Comparison of ENCODE assay signal across 9 mouse cellular contexts in the genomic region with DNA sequence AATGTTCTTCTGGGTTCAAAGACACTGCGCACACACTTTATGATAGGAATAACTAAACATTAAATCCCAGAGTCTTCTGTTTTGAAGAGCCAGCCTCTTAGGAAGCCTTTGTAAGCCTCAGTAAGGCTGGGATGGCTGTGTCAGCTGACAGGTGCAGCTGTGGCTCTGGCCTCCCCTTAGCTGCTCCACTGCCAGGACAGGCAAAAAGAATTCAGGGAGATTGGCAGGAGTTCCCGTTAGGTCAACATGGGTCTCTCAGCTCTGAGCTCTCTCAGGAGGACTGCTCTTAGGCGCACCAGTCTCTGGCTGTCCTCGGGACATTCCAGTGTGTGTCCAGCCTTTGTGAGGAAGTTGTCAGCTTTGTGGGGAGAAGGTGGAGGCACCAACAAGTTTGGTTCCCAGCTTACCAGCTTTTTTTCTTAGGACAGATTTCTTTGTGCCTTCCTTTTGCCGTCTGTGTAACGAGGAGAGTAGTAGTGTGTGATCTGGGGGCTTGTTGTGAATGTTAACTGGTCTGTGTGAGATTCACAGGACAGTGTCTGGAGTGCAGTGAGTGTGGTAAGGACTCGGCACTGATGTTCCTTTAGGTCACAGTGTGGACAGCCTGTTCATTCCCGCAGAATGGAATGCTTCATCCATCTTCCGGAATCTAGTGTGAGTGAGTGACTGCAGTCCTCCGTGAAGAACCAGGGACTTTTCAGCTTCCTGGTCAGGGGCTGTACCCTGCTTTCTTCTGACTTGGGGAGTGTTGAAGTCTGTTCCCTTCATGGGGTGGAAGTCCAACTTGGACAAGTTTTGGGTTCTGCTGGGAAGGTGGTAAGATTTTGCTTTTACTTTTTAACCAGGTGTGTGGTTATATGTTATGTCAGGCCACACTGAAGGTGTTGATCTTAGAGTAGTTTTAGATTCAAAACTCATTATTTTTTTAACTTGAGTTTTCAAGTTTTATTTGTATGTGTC. TPM values are rescaled to one million over a fixed set of nuclear protein-coding genes. Genes with fewer than 3 reads are reported as not detected.
DNase-seq lines count a peak whose midpoint lies in the region; ATAC-seq and TF ChIP-seq lines count a peak whose summit lies in the region.
"Had no signal": no experiment of that assay in that cellular context is flagged by ENCODE, and none has a peak within 500 bp of the region (broad histone marks: within the 10 kb centered on the region; RNA-seq: fewer than 3 reads in every experiment).

No protein-coding gene starts in this region.

- H3K27me3 ChIP-seq in testis, adult 2 months (ENCODE audit: control insufficient read depth, insufficient read depth, low read length) = no peaks in the 10 kb centered on the region
- no peaks in the 10 kb centered on the region for H3K27me3 ChIP-seq in heart, embryonic 16.5 days (ENCODE audit: control insufficient read depth, insufficient read depth, low read length)
- no peaks in the 10 kb centered on the region for H3K27me3 ChIP-seq in limb, embryonic 15.5 days
- no peaks in the 10 kb centered on the region for H3K27me3 ChIP-seq in neural tube, embryonic 13.5 days

- H3K36me3 ChIP-seq in testis, adult 2 months (ENCODE audit: control insufficient read depth, insufficient read depth, low read length) = no peaks in the 10 kb centered on the region
- no peaks in the 10 kb centered on the region for H3K36me3 ChIP-seq in heart, embryonic 16.5 days (ENCODE audit: control insufficient read depth, insufficient read depth)
- H3K36me3 ChIP-seq in limb, embryonic 15.5 days = no peaks in the 10 kb centered on the region
- H3K36me3 ChIP-seq in neural tube, embryonic 13.5 days = no peaks in the 10 kb centered on the region
- H3K36me3 ChIP-seq: G1E had no signal

- peak overlapping the region; percentile 67 for H3K9ac ChIP-seq in heart, embryonic 16.5 days (ENCODE audit: low read length)
- H3K9ac ChIP-seq in limb, embryonic 15.5 days = no peak overlapping the region
- peak overlapping the region; percentile 31; the same call in 1 of the 2 replicates for H3K9ac ChIP-seq in neural tube, embryonic 13.5 days

- peak; percentile 85 for ATAC-seq in heart, embryonic 16.5 days (replicated peaks; ENCODE audit: extremely low read depth, insufficient read depth, low FRiP score)
- ATAC-seq in limb, embryonic 15.5 days (ENCODE audit: insufficient number of reproducible peaks, low FRiP score, low TSS enrichment, low read depth) = peak; percentile 33; the same call in 1 of the 2 replicates
- ATAC-seq in neural tube, embryonic 13.5 days (ENCODE audit: low read depth) = no peak
- ATAC-seq in monocyte, adult 5-6 weeks (replicated peaks; ENCODE audit: insufficient number of reproducible peaks, low FRiP score, low TSS enrichment, poor library complexity, severe bottlenecking) = no peak

- DNase-seq in testis, postnatal 14 days (ENCODE audit: low spot score) = no peak
- no peak for DNase-seq in urinary bladder, postnatal 14 days (ENCODE audit: low spot score)
- no peak for DNase-seq in thymus, postnatal 10 days (ENCODE audit: low spot score in 2 of 2)

- H3K4me2 ChIP-seq in heart, embryonic 16.5 days (ENCODE audit: low read depth, low read length) = peak overlapping the region; percentile 68
- H3K4me2 ChIP-seq in limb, embryonic 15.5 days = no peak overlapping the region
- H3K4me2 ChIP-seq in neural tube, embryonic 13.5 days = peak overlapping the region; percentile 44; the same call in 1 of the 2 replicates

- no peak for TF ChIP-seq CTCF in testis, adult 2 months (IDR thresholded peaks at IDR 0.05; ENCODE audit: control insufficient read depth, insufficient read depth, insufficient replicate concordance, low read depth, low read length)

- TF ChIP-seq POLR2A in testis, adult 2 months (IDR thresholded peaks at IDR 0.05; ENCODE audit: control insufficient read depth, low read depth, low read length) = no peak

- no peaks in the 10 kb centered on the region for H3K9me3 ChIP-seq in heart, embryonic 16.5 days (replicated peaks; ENCODE audit: control insufficient read depth, low read length)
- no peaks in the 10 kb centered on the region for H3K9me3 ChIP-seq in limb, embryonic 15.5 days
- H3K9me3 ChIP-seq in neural tube, embryonic 13.5 days = no peaks in the 10 kb centered on the region

- 21% methylated on average over 10 of the region's 10 CpGs for WGBS in heart, embryonic 16.5 days
- 41% methylated on average over 10 of the region's 10 CpGs for WGBS in limb, embryonic 15.5 days
- WGBS in neural tube, embryonic 13.5 days = 39% methylated on average over 10 of the region's 10 CpGs

- peak overlapping the region; percentile 46 for H3K27ac ChIP-seq in testis, adult 2 months (ENCODE audit: control insufficient read depth, insufficient read depth, low read depth, low read length)
- peak overlapping the region; percentile 98 for H3K27ac ChIP-seq in heart, embryonic 16.5 days (ENCODE audit: low read length)
- H3K27ac ChIP-seq in limb, embryonic 15.5 days = peak overlapping the region; percentile 88
- H3K27ac ChIP-seq in neural tube, embryonic 13.5 days (replicated peaks) = peak overlapping the region; percentile 73; the same call in 1 of the 2 replicates

- no peak overlapping the region for H3K4me3 ChIP-seq in testis, adult 2 months (ENCODE audit: control insufficient read depth, low read depth, low read length)
- H3K4me3 ChIP-seq in heart, embryonic 16.5 days (ENCODE audit: low read length) = peak overlapping the region; percentile 20
- no peak overlapping the region for H3K4me3 ChIP-seq in limb, embryonic 15.5 days
- H3K4me3 ChIP-seq in neural tube, embryonic 13.5 days = no peak overlapping the region

- peaks cover 3% of the 10 kb centered on the region for H3K4me1 ChIP-seq in testis, adult 2 months (ENCODE audit: control insufficient read depth, insufficient read depth, low read length)
- H3K4me1 ChIP-seq in heart, embryonic 16.5 days (ENCODE audit: control insufficient read depth, insufficient read depth, low read length) = peaks cover 65% of the 10 kb centered on the region
- H3K4me1 ChIP-seq in limb, embryonic 15.5 days = peaks cover 75% of the 10 kb centered on the region
- peaks cover 65% of the 10 kb centered on the region for H3K4me1 ChIP-seq in neural tube, embryonic 13.5 days (replicated peaks)

RNA-seq across cellular contexts. Expression of a gene that starts 12.9 kb away (rescaled TPM):
- polyA plus RNA-seq in testis, adult 2 months (2012; rRNA removed) = 4.3 and 5.2 TPM in 2 replicates
- polyA plus RNA-seq in heart, embryonic 16.5 days (2015; fragmentation: Nextera tagmentation; extraction: Ambion mirVana) = 10.5 and 13.6 TPM in 2 replicates
- polyA plus RNA-seq in limb, embryonic 15.5 days (2015; fragmentation: Nextera tagmentation; extraction: Ambion mirVana) = 35.8 and 40.8 TPM in 2 replicates
- 11.2 and 14.1 TPM in 2 replicates for polyA plus RNA-seq in neural tube, embryonic 13.5 days (2015; fragmentation: Nextera tagmentation; extraction: Ambion mirVana)
- total RNA-seq in monocyte, adult 5-6 weeks (2017) = 127 to 158 TPM (median 135 TPM) in 3 replicates
- polyA plus RNA-seq: G1E had no signal

Comparison
In these comparisons a context has a peak if more than half of its experiments do, and no peak if none do; other contexts are left out.
1. H3K27ac ChIP-seq: peak in every context shown above with its lines; median percentile 98 in heart, embryonic 16.5 days; 88 in limb, embryonic 15.5 days; 73 in neural tube, embryonic 13.5 days; 46 in testis, adult 2 months.
2. ATAC-seq: peak in heart, embryonic 16.5 days (single experiment) and limb, embryonic 15.5 days (single experiment); none in neural tube, embryonic 13.5 days (single experiment) and monocyte, adult 5-6 weeks (single experiment).